Mouse (Mus musculus): ENCODE results near the gene Otof. TPM values are rescaled to one million over a fixed set of nuclear protein-coding genes. Genes with fewer than 3 reads are reported as not detected.

Otof gene
- polyA plus RNA-seq, 2 experiments = 0.01 TPM; not detected in 1

DNA sequence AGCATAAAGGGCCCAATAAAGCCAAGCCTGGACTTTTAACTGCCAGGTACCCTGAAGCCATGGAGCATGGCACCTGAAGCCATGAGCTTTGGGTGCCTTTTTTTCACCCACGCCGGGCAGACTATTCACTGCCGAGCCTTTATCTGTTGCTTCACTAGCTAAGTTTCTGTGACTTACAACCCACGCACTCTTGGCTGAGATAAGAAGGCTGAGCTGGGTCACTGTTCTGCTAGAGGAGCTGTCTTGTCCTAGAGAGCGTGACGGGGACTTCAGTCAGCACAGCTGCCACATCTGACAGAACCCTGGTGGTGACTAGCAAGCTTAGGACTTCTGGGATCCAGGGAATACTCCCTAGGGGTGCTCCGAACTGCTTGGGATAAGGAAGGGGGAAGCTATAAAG is 32.0 kb upstream of the Otof start:
- Histone ChIP-seq H3K4me3 (ENCODE audit: insufficient read depth in 1 of 2, low read depth in 2 of 2, low read length in 2 of 2) (no peak overlapping the region), H3K27ac (no peak overlapping the region), H3K9me3 (ENCODE audit: control insufficient read depth, low read length) (no peaks in the 10 kb centered on the region), H3K9ac (replicated peaks) (no peak overlapping the region), H3K4me1 (replicated peaks; ENCODE audit: control insufficient read depth in 2 of 2, insufficient read depth in 2 of 2, low read length in 1 of 2) (no peaks in the 10 kb centered on the region), H3K27me3 (ENCODE audit: control insufficient read depth, insufficient read depth, low read length) (no peaks in the 10 kb centered on the region), H3K36me3 (replicated peaks; ENCODE audit: control insufficient read depth, insufficient read depth, low read depth) (no peaks in the 10 kb centered on the region), H3K4me2 (ENCODE audit: low read depth) (no peak overlapping the region)
- DNase-seq (ENCODE audit: low read depth in 3 of 3, low spot score in 3 of 3) (no peak), ATAC-seq (ENCODE audit: insufficient read depth) (no peak)
- TF ChIP-seq CTCF (IDR thresholded peaks at IDR 0.05; ENCODE audit: low read depth) (no peak), EP300 (IDR thresholded peaks at IDR 0.05; ENCODE audit: low read depth) (no peak)
- WGBS (ENCODE audit: insufficient replicate concordance) = 32% methylated on average over 7 of the region's 7 CpGs

DNA sequence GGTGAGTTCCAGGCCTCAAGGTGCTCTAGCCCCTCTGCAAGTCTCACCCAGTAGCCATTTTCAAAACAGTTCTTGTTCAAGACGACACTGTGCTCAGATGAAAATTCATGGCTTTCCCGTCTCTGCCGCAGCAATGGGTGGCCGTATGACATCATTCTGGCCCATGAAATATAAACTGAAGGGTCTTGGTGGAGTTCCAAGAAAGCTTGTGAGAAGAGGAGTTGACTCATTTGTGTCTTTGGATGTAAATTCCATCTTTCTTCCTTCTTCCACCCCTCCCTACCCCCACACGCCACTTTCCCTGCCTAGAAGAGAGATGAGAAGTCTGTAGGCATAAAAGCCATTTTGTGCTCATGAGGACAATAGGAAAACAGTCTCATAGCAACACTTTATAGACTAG is 29.1 kb upstream of the Otof start:
- no peaks in the 10 kb centered on the region for H3K36me3 ChIP-seq (replicated peaks; ENCODE audit: control insufficient read depth, insufficient read depth, low read depth)
- no peak overlapping the region for H3K4me2 ChIP-seq (ENCODE audit: low read depth)
- H3K27ac ChIP-seq = no peak overlapping the region
- WGBS (ENCODE audit: insufficient replicate concordance) = 51% methylated on average over 5 of the region's 5 CpGs
- TF ChIP-seq CTCF (IDR thresholded peaks at IDR 0.05; ENCODE audit: low read depth) (no peak), EP300 (IDR thresholded peaks at IDR 0.05; ENCODE audit: low read depth) (no peak)
- DNase-seq (ENCODE audit: low read depth in 3 of 3, low spot score in 3 of 3) (no peak), ATAC-seq (ENCODE audit: insufficient read depth) (no peak)
- H3K27me3 ChIP-seq (ENCODE audit: control insufficient read depth, insufficient read depth, low read length) = no peaks in the 10 kb centered on the region
- H3K9ac ChIP-seq (replicated peaks) = no peak overlapping the region
- no peaks in the 10 kb centered on the region for H3K4me1 ChIP-seq (replicated peaks; ENCODE audit: control insufficient read depth in 2 of 2, insufficient read depth in 2 of 2, low read length in 1 of 2)
- H3K9me3 ChIP-seq (ENCODE audit: control insufficient read depth, low read length) = no peaks in the 10 kb centered on the region
- H3K4me3 ChIP-seq (ENCODE audit: insufficient read depth in 1 of 2, low read depth in 2 of 2, low read length in 2 of 2) = no peak overlapping the region

DNA sequence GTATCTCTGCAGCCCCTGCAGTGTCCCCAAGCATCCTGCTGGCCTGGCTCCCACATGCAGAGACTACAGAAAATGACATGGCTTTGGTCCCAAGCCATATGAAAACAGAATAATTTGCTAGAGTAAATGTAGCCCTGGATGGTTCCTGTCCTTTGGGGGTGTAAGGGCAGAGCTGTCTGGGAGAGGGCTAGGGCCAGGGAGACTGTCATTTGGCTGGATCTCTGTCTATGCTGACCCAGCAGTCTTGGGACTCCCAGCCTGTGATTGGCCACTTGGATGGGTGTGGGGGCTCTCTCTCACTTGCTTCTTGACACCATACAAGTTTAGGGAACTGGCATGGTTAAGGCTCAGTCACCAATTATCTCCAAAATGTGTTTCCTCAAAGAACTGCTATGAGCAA is 28.5 kb upstream of the Otof start:
- H3K9ac ChIP-seq (replicated peaks) = no peak overlapping the region
- no peak overlapping the region for H3K27ac ChIP-seq
- H3K4me2 ChIP-seq (ENCODE audit: low read depth) = no peak overlapping the region
- H3K36me3 ChIP-seq (replicated peaks; ENCODE audit: control insufficient read depth, insufficient read depth, low read depth) = no peaks in the 10 kb centered on the region
- no peak overlapping the region for H3K4me3 ChIP-seq (ENCODE audit: insufficient read depth in 1 of 2, low read depth in 2 of 2, low read length in 2 of 2)
- H3K4me1 ChIP-seq (replicated peaks; ENCODE audit: control insufficient read depth in 2 of 2, insufficient read depth in 2 of 2, low read length in 1 of 2) = no peaks in the 10 kb centered on the region
- H3K27me3 ChIP-seq (ENCODE audit: control insufficient read depth, insufficient read depth, low read length) = no peaks in the 10 kb centered on the region
- no peak for TF ChIP-seq CTCF (IDR thresholded peaks at IDR 0.05; ENCODE audit: low read depth)
- no peaks in the 10 kb centered on the region for H3K9me3 ChIP-seq (ENCODE audit: control insufficient read depth, low read length)
- ATAC-seq (ENCODE audit: insufficient read depth) = no peak
- no peak for DNase-seq (ENCODE audit: low read depth in 3 of 3, low spot score in 3 of 3)

- H3K9ac ChIP-seq (replicated peaks) = no peak overlapping the region
- no peaks in the 10 kb centered on the region for H3K36me3 ChIP-seq (replicated peaks; ENCODE audit: control insufficient read depth, insufficient read depth, low read depth)
- 52% methylated on average over 6 of the region's 6 CpGs for WGBS (ENCODE audit: insufficient replicate concordance)
- H3K27me3 ChIP-seq (ENCODE audit: control insufficient read depth, insufficient read depth, low read length) = no peaks in the 10 kb centered on the region
- ATAC-seq (ENCODE audit: insufficient read depth) (no peak), DNase-seq (ENCODE audit: low read depth in 3 of 3, low spot score in 3 of 3) (no peak)
- H3K27ac ChIP-seq = no peak overlapping the region
- TF ChIP-seq CTCF (IDR thresholded peaks at IDR 0.05; ENCODE audit: low read depth) (no peak), EP300 (IDR thresholded peaks at IDR 0.05; ENCODE audit: low read depth) (no peak)
- H3K4me1 ChIP-seq (replicated peaks; ENCODE audit: control insufficient read depth in 2 of 2, insufficient read depth in 2 of 2, low read length in 1 of 2) = 0 out of 4 replicates have a peak, but pooled peaks cover 0 to 2% of the 10 kb centered on the region in 2 experiments
- H3K4me2 ChIP-seq (ENCODE audit: low read depth) = no peak overlapping the region
- H3K4me3 ChIP-seq (ENCODE audit: insufficient read depth in 1 of 2, low read depth in 2 of 2, low read length in 2 of 2) = no peak overlapping the region
- H3K9me3 ChIP-seq (ENCODE audit: control insufficient read depth, low read length) = no peaks in the 10 kb centered on the region
These were observed 23.4 kb upstream of the Otof start for GRCm38 (mm10) chr5:30485136-30485535.

DNA sequence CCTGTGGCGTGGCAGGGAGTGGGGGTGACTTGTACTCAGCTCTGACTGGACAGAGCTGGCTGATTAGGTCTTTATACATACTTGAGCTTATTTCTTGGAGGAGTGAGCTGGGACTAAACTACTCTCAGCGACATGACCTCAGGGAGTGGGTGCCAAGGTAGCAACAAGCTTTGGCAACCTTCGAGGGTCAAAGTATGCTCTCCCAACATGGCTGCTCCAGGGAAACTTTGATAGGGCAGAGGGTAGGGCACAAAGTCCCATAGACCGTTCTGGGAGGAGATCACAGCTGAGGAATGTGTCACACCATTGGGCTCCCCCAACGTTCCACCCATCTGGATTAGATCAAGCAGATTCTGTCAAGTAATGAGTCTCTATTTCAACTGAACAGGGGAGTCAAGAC is 22.9 kb upstream of the Otof start:
- H3K4me1 ChIP-seq (replicated peaks; ENCODE audit: control insufficient read depth in 2 of 2, insufficient read depth in 2 of 2, low read length in 1 of 2) = 0 out of 4 replicates have a peak, but pooled peaks cover 0 to 2% of the 10 kb centered on the region in 2 experiments
- no peak overlapping the region for H3K4me2 ChIP-seq (ENCODE audit: low read depth)
- no peaks in the 10 kb centered on the region for H3K9me3 ChIP-seq (ENCODE audit: control insufficient read depth, low read length)
- no peaks in the 10 kb centered on the region for H3K27me3 ChIP-seq (ENCODE audit: control insufficient read depth, insufficient read depth, low read length)
- 53% methylated on average over 5 of the region's 5 CpGs for WGBS (ENCODE audit: insufficient replicate concordance)
- H3K36me3 ChIP-seq (replicated peaks; ENCODE audit: control insufficient read depth, insufficient read depth, low read depth) = no peaks in the 10 kb centered on the region
- no peak overlapping the region for H3K27ac ChIP-seq
- TF ChIP-seq CTCF (IDR thresholded peaks at IDR 0.05; ENCODE audit: low read depth) (no peak), EP300 (IDR thresholded peaks at IDR 0.05; ENCODE audit: low read depth) (no peak)
- no peak overlapping the region for H3K9ac ChIP-seq (replicated peaks)
- no peak overlapping the region for H3K4me3 ChIP-seq (ENCODE audit: insufficient read depth in 1 of 2, low read depth in 2 of 2, low read length in 2 of 2)
- DNase-seq (ENCODE audit: low read depth in 3 of 3, low spot score in 3 of 3) = no peak
- ATAC-seq (ENCODE audit: insufficient read depth) = no peak
